Mouse (Mus musculus) myocyte (in vitro differentiated cells): ENCODE measurements at regions not wholly inside any gene's neighbourhood (a gene's known extent, or its start where the extent isn't known, plus 50 kb on each side); places are given as distances from the start of the nearest gene placed in this dataset.

ENCODE experiments used
- POLR2A ChIP-seq: IDR thresholded peaks from one replicate; pipeline ENCODE4 v1.6.1; 2011; ENCODE audit warnings: low read depth, mild to moderate bottlenecking, control low read depth, moderate library complexity; ENCODE audit not compliant: insufficient read length
- POLR2AphosphoS2 ChIP-seq: IDR thresholded peaks from one replicate; pipeline ENCODE4 v1.6.1; 2011; ENCODE audit warnings: low read depth, control low read depth; ENCODE audit not compliant: insufficient read length

DNA sequence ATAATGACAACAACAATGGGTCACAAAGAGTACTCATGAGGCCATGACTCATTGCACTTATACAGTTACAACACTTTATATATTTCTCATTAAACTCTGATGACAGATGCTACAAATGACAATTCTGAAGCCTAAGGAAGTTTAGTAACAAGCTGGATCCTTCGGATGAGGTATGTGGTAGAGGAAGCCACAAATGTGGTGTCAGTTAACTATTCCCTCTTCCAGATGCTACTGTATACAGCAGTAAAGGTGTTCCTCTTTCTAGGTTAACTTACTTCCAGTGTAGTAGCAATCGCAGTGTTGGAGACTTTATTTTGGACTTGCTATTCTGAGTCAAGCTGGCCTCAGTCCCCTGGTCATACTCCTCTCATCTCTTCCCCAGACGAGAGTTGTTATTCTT is 580.1 kb downstream of the Lmo4 start:
- no peak for TF ChIP-seq POLR2A
- no peak for TF ChIP-seq POLR2AphosphoS2
